Mouse (Mus musculus): ENCODE data around the gene Scnn1a.

Scnn1a gene

GRCm38 (mm10) chr6:125364448-125364847 lies 44.0 kb downstream of the Scnn1a start:
- no peak for DNase-seq

- no peak for DNase-seq
Observed at GRCm38 (mm10) chr6:125365522-125365921, 45.1 kb downstream of the Scnn1a start.

- DNase-seq = no peak
Observed at GRCm38 (mm10) chr6:125366133-125366532, 45.7 kb downstream of the Scnn1a start.

GRCm38 (mm10) chr6:125367758-125368371 lies 47.4 kb downstream of the Scnn1a start:
- no peak for DNase-seq

GRCm38 (mm10) chr6:125377042-125377441 lies 56.6 kb downstream of the Scnn1a start:
- no peak for DNase-seq

GRCm38 (mm10) chr6:125377582-125378451 lies 57.4 kb downstream of the Scnn1a start:
- DNase-seq = no peak

- DNase-seq = no peak
Observed at GRCm38 (mm10) chr6:125378621-125379020, 58.2 kb downstream of the Scnn1a start.

- no peak for DNase-seq
Observed at GRCm38 (mm10) chr6:125379781-125380180, 59.3 kb downstream of the Scnn1a start.

- no peak for DNase-seq
Observed at GRCm38 (mm10) chr6:125380372-125381360, 60.2 kb downstream of the Scnn1a start, which contains the start of gene Plekhg6. Gene Plekhg6, minus strand, starts transcription at chr6:125380793.

- no peak for DNase-seq
Observed at GRCm38 (mm10) chr6:125382024-125382423, 61.6 kb downstream of the Scnn1a start.

- DNase-seq = no peak
Observed at GRCm38 (mm10) chr6:125385066-125385974, 64.9 kb downstream of the Scnn1a start.

GRCm38 (mm10) chr6:125386080-125386479 lies 65.6 kb downstream of the Scnn1a start:
- DNase-seq = no peak

- no peak for DNase-seq
Observed at GRCm38 (mm10) chr6:125389853-125390252, 69.4 kb downstream of the Scnn1a start.

Measured in cerebellum, adult 9-10 months (tissue).